Mouse (Mus musculus) midbrain, postnatal 0 days (tissue): ENCODE results near the gene Ino80d. TPM values are rescaled to one million over a fixed set of nuclear protein-coding genes. Genes with fewer than 3 reads are reported as not detected.

Source experiments
- ATAC-seq: fragments of 200-750 bp; cut with Nextera tagmentation; 2 replicates; pipeline ENCODE4 v1.8.0; 2017; ENCODE audit warnings: moderate number of reproducible peaks, mild to moderate bottlenecking, moderate TSS enrichment, moderate library complexity; ENCODE audit not compliant: low FRiP score
- DNase-seq: peaks from one replicate; pipeline ENCODE4 v3.0.0-alpha.2; 2015; ENCODE audit warnings: low spot score
- H3K27ac ChIP-seq: fragments of 300-500 bp; sonication (generic); 2 replicates; pipeline ENCODE4 v1.5.1; 2014; ENCODE audit warnings: low read depth, mild to moderate bottlenecking, low read length, mixed read lengths
- H3K27me3 ChIP-seq: fragments of 300-500 bp; sonication (generic); 2 replicates; pipeline ENCODE4 v1.6.1; 2014; ENCODE audit warnings: low read length, control low read depth, mixed read lengths; ENCODE audit not compliant: insufficient read depth
- H3K36me3 ChIP-seq: fragments of 300-500 bp; sonication (generic); 2 replicates; pipeline ENCODE4 v1.6.1; 2014; ENCODE audit warnings: low read length, control low read depth, mixed read lengths; ENCODE audit not compliant: insufficient read depth
- H3K4me1 ChIP-seq: fragments of 300-500 bp; sonication (generic); 2 replicates; pipeline ENCODE4 v1.6.1; 2014; ENCODE audit warnings: mild to moderate bottlenecking, control low read depth, antibody characterized with exemption, low read length, mixed read lengths; ENCODE audit not compliant: insufficient read depth
- H3K4me2 ChIP-seq: fragments of 300-500 bp; sonication (generic); 2 replicates; pipeline ENCODE4 v1.6.1; 2014; ENCODE audit warnings: low read depth, mild to moderate bottlenecking, low read length, mixed read lengths; ENCODE audit not compliant: poor library complexity, severe bottlenecking
- H3K4me3 ChIP-seq: fragments of 300-500 bp; sonication (generic); 2 replicates; pipeline ENCODE4 v1.5.1; 2014; ENCODE audit warnings: low read depth, mild to moderate bottlenecking, low read length, moderate library complexity
- H3K9ac ChIP-seq: fragments of 300-500 bp; sonication (generic); replicated peaks from 2 replicates; pipeline ENCODE4 v1.6.1; 2014; ENCODE audit warnings: mild to moderate bottlenecking, low read length, moderate library complexity, mixed read lengths; ENCODE audit not compliant: poor library complexity, severe bottlenecking
- H3K9me3 ChIP-seq: fragments of 300-500 bp; sonication (generic); 2 replicates; pipeline ENCODE4 v1.6.1; 2016; ENCODE audit warnings: low read length, control low read depth
- CTCF ChIP-seq: IDR thresholded peaks from 2 replicates; pipeline ENCODE4 v1.5.1; 2016; ENCODE audit warnings: antibody characterized with exemption, mild to moderate bottlenecking
- WGBS: fragments of 180-500 bp; shearing (Covaris S2); extraction: QIAGEN DNeasy Blood & Tissue Kit; methylation state at CpG from one replicate; pipeline ENCODE4 v1.1.7; 2014; 5-methylcytosine and 5-hydroxymethylcytosine counted together
- microRNA-seq: library from miRNA; unstranded; fragments of <30 nt; microRNA quantifications from one replicate; pipeline ENCODE4, GENCODE M21; 2016; ENCODE audit warnings: borderline number of aligned reads
- polyA plus RNA-seq: library from polyadenylated mRNA; unstranded; fragments of >200 nt; fragmentation: Nextera tagmentation; extraction: Ambion mirVana; gene quantifications from 2 replicates; pipeline ENCODE4 v1.2.1, GENCODE M21; 2015
- total RNA-seq: library from RNA; depleted of rRNA; stranded (reverse); fragments of >200 nt; gene quantifications from 2 replicates; pipeline ENCODE4 v1.2.3, GENCODE M21; 2014; rRNA removed

Gene Ino80d
- total and polyA plus RNA-seq, 2 experiments from 2014 or later, result 7.3 to 11.0 TPM

- H3K4me3 ChIP-seq, result no peak overlapping the region
- 84% methylated on average over 6 of the region's 6 CpGs for WGBS
- no peak for DNase-seq
- no peaks in the 10 kb centered on the region for H3K36me3 ChIP-seq
- no peak overlapping the region for H3K4me2 ChIP-seq
- H3K4me1 ChIP-seq, result no peaks in the 10 kb centered on the region
- no peaks in the 10 kb centered on the region for H3K27me3 ChIP-seq
- TF ChIP-seq CTCF, result no peak
- no peak overlapping the region for H3K9ac ChIP-seq
- H3K27ac ChIP-seq, result no peak overlapping the region
- H3K9me3 ChIP-seq, result no peaks in the 10 kb centered on the region
- no peak for ATAC-seq
Observed at GRCm38 (mm10) chr1:62914495-62914894, 200.0 kb downstream of the Ino80d start.

- Histone ChIP-seq H3K4me1 (no peaks in the 10 kb centered on the region), H3K27me3 (no peaks in the 10 kb centered on the region)
- WGBS, result 49% methylated on average over 7 of the region's 7 CpGs
Observed at GRCm38 (mm10) chr1:62911426-62911825, 203.0 kb downstream of the Ino80d start.

GRCm38 (mm10) chr1:62909126-62909525 lies 205.3 kb downstream of the Ino80d start:
- DNase-seq (no peak), ATAC-seq (no peak)
- WGBS, result 80% methylated on average over 5 of the region's 5 CpGs
- Histone ChIP-seq H3K4me1 (no peaks in the 10 kb centered on the region), H3K9ac (no peak overlapping the region), H3K36me3 (no peaks in the 10 kb centered on the region), H3K4me2 (no peak overlapping the region), H3K27me3 (no peaks in the 10 kb centered on the region), H3K27ac (no peak overlapping the region), H3K4me3 (no peak overlapping the region), H3K9me3 (no peaks in the 10 kb centered on the region)
- no peak for TF ChIP-seq CTCF

More at GRCm38 (mm10) chr1:62911426-62911825, 203.0 kb downstream of the Ino80d start:
- Histone ChIP-seq H3K4me2 (no peak overlapping the region), H3K27ac (no peak overlapping the region), H3K4me3 (no peak overlapping the region), H3K36me3 (no peaks in the 10 kb centered on the region), H3K9me3 (no peaks in the 10 kb centered on the region), H3K9ac (no peak overlapping the region)
- ATAC-seq (no peak), DNase-seq (no peak)
- TF ChIP-seq CTCF, result no peak

- 81% methylated on average over 6 of the region's 6 CpGs for WGBS
- no peak for ATAC-seq
- DNase-seq, result peak; percentile 74
Observed at GRCm38 (mm10) chr1:62908508-62908907, 206.0 kb downstream of the Ino80d start.

More at GRCm38 (mm10) chr1:62908508-62908907, 206.0 kb downstream of the Ino80d start:
- Histone ChIP-seq H3K27me3 (no peaks in the 10 kb centered on the region), H3K4me1 (no peaks in the 10 kb centered on the region), H3K36me3 (no peaks in the 10 kb centered on the region), H3K9me3 (no peaks in the 10 kb centered on the region), H3K4me3 (no peak overlapping the region), H3K4me2 (no peak overlapping the region), H3K9ac (no peak overlapping the region), H3K27ac (no peak overlapping the region)
- no peak for TF ChIP-seq CTCF

Small RNA genes within 50 kb of the gene (microRNA-seq; reads per million reads assigned to microRNA genes)
- gene Gm24557 (not detected), gene Gm44468 (not detected)

Other genes starting within 250 kb of the Ino80d start
- 617 and 653 TPM in 2 replicates for gene Eef1b2, start 62.2 kb upstream of the Ino80d start, total RNA-seq
- 449 and 480 TPM in 2 replicates for gene Eef1b2, start 62.2 kb upstream of the Ino80d start, polyA plus RNA-seq
- gene Ndufs1, start 62.2 kb upstream of the Ino80d start, total RNA-seq, result 117 and 137 TPM in 2 replicates
- 128 and 134 TPM in 2 replicates for gene Ndufs1, start 62.2 kb upstream of the Ino80d start, polyA plus RNA-seq
- 0.16 and 1.2 TPM in 2 replicates for gene Gpr1, start 99.9 kb upstream of the Ino80d start, total RNA-seq
- gene Gpr1, start 99.9 kb upstream of the Ino80d start, polyA plus RNA-seq, result 1.2 TPM in 2 replicates
- 31.6 and 35.3 TPM in 2 replicates for gene Zdbf2, start 158.6 kb upstream of the Ino80d start, total RNA-seq
- gene Zdbf2, start 158.6 kb upstream of the Ino80d start, polyA plus RNA-seq, result 26.7 and 45.9 TPM in 2 replicates